Mouse (Mus musculus) gastrocnemius, postnatal 25 days (tissue): Measurements from ENCODE around the gene Rgs8. TPM values are rescaled to one million over a fixed set of nuclear protein-coding genes. Genes with fewer than 3 reads are reported as not detected.

ENCODE experiments used
- DNase-seq: peaks from one replicate; pipeline ENCODE4 v3.0.0; 2022
- total RNA-seq, 2 experiments: library from RNA; stranded (reverse); gene quantifications; 1 replicate in 1 of 2; 2 replicates in 1 of 2; pipeline ENCODE4 v1.2.3; 2021

The Rgs8 gene
- total RNA-seq, 2 experiments from 2014 or later, result 0.32 TPM; not detected in 1

DNA sequence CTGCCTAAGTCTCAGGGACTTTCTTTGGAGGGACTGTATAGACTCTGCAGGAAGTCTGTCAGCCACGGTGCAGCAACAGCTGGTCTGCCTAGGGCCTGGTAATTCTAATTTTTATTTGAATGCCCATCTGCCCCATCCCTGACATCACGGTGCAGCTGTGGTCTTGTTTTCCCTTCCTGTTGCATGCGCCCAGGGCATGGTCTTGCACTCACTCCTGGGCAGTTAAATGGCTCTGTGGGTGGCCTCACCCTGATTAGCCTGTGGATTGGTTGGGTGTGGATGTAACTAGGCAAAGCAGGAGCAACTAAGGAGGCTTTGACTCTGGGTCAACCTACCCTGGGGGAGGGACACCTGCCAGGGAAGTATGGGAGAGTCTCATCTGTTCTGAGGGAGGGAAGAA, 52.2 kb downstream of the Rgs8 start:
- no peak for DNase-seq

DNA sequence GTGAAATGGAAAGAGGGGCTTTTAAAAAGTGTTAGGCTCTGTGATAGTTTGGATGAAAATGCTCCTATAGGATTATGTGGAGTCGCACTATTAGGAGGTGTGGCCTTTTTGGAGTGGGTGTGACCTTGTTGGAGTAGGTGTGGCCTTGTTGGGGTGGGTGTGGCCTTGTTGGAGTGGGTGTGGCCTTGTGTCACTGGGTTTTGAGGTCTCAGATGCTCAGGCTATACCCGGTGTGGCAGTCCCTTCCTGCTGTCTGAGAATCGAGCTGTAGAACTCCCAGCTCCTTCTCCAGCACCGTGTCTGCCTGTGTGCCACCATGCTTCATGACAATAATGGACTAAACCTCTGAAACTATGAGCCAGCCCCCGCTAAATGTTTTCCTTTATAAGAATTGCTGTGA, 55.8 kb downstream of the Rgs8 start:
- no peak for DNase-seq

DNA sequence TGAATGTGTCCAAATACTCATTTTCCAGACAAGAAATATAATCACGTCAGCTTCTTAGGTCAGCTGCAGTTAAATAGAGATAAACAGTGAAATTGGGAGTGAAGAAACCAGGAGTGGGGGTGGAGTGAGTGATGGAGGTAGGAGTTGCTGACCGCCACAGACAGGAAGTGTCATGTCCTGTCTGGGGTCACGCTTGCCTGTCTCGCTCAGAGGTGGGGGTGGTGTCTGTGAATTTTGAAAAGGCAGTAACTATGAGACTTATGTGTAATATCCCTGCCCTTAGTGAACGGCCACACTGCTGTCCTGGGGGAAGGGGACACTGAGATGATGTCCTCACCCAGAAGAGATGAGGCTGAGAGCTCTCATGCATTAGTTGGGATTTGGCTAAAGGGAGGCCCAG, 56.6 kb downstream of the Rgs8 start:
- DNase-seq, result no peak

DNA sequence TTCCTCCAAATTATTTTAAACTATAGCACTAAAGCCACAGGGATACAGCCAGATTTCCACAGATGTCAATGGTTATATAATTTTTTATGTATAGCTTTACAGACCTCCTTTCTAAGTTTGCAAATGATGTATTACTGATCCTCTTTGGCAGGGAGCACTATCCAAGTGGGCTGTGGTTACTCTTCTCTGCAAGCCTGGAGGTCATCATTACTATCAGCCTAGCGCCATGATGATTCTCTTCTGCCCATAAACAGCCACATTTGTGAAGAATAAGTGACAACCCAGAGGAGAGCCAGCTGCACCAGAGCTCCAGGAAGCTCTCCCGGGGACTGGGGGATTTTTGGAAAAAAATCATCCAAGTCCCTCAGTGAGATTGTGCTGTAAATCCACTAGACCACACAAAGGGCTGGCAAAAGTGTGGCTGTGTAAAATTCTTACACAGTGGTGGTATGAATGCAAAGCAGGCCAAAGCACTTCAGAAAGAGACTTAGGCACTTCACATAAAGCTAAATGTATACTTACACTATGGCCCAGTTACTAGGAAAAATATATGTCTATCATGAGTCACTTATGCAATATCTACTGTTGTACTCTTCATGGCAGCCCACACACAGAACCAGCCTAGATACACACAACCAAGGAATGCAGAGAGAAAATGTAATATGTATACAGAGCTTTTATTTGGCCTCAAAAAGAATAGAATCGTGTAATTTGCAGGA, 58.9 kb downstream of the Rgs8 start:
- no peak for DNase-seq

DNA sequence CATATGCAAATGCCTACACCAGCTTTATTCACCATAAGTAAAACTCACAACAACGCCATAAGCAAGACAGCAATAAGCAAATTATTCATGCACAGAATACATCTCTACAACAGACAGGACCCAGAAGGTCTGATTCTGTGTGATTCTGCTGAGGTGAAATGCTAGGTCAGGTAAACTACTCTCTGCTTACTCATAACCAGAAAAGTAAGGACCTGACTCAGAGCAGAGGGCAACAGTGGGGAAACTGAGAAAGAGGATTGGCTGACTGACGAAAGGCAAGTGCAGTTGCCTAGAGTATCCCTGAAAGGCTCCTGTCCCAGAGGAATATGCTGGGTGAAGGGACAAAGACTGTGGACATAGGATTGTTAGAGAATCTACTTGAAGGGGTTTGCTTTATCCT, 59.8 kb downstream of the Rgs8 start:
- DNase-seq, result no peak

DNA sequence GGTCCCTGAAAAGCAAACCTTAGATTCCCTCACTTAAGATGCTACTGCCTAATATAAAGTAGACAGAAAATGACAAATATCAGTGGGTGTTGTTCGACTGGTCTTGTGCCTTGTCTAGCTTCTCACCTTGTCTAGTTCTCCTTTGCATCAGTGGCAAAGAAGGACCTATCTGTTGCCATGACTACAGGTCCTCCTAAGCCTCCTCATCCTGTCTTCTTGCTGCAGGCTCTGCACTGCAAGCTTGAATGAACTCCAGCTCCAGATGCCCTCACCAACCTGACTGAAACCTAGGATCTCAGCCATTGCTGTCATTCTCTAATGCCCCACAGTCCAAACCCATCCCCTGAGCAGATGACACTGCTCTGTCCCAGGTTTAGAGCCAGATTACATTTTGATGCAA, 65.2 kb downstream of the Rgs8 start:
- DNase-seq, result no peak

DNA sequence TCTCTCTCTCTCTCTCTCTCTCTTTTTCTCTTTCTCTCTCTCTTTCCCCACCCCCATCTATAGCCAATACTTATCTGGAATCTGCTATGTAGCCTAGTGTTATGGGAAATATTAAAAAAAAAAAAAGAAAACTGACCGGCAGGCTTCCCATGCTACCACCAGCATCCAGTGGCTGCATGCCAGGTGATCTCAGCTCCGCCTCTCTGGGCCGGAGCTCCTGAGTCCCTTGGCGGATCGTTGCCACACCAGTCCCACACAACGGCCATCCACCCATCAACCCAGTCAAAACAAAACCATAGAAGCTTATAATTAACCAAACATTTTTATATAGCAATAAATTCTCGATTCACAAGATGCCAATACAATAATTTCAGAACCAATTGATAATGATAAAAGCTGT, 68.1 kb downstream of the Rgs8 start:
- DNase-seq, result no peak

DNA sequence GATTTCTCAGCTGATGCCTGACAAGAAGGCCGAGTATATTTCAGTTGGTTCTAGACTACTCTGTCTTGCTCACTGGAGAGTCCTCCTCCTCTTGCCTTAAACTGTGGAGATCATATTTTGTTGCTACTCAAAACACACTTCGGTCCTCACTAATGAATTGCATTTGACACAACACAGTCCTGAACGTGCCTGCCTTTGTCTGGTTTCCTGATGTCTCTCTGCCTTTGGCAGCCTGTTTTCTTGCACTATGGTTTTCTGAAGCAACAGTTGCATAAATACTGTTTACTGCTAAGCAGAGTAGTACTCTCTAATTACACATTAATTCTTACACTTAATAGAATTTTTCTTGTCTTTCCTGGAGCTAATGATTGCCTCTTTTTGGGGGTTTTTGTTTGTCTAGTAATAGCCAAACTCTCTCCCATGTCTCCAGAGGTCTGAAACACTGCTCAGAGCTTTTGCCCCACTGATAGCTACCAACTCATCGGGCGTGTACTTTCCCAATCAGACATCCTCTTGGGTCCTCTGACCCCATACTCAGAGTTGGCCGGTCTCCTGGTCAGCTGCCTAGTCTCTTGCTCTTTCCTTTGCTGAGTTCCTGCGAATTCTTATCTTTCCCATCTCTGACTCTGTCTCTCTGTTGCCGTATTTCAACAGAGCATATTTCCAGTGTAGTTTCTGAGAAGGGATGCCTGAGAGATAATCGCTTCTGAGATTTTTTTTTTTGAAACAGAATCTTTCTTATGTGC, 68.9 kb downstream of the Rgs8 start:
- DNase-seq, result no peak

DNA sequence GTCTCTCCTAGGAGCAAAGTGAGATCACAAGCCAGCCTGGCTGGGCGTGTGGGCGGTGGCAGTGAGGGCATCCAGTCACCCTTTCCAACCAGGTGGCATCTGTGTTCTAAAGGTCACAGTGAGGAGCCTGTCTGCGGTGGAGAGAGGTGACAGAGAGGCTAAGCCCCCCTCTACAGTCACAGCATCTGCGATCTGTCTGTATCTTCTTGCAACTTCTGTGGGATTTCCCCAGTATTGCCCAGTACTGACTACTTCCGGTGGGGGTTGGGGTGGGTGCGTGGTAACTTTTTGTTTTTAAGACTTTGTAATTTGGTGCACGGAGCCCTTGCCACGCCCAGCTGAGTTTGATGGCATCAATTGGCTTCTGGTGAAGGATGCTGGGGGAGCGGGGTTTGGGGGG, 70.6 kb downstream of the Rgs8 start:
- no peak for DNase-seq

DNA sequence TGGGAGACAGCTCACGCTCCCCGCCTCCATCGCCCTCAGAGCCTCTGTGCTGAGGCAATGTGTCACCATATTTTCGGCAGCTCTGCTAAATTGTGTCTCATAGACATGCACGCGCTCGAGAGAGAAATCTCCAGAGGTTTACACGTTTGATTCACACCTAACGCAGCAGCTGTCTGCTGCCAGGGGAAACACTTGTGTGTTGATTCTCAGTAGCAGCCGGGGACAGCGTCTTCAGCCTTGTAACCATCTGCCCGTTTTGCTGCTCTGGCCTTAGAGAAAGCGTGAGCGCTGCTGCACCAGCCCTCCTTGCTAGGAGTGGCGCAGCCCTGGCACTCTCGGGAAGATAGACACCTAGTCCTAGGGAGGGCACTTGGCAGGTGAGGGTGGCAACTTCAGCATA, 73.8 kb downstream of the Rgs8 start:
- no peak for DNase-seq

DNA sequence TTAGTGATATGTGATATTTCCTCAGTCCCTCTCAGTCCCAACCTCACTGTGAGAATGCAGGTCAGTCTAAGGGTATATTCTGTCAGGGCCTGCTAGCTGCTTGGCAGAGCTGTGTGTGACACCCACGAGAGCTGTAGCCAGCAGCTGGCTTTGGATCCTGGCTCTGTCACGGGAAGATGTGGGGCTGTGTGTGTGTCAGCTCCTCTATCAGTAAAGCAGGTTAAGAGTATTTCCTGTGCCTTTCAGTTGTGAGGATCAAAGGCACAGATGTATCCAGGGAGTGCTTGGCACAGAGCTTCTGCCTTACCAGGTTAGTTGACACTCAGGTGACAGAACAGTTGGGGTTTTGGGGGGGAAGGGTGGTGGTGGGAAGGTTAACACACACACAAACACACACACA, 77.0 kb downstream of the Rgs8 start:
- DNase-seq, result no peak

DNA sequence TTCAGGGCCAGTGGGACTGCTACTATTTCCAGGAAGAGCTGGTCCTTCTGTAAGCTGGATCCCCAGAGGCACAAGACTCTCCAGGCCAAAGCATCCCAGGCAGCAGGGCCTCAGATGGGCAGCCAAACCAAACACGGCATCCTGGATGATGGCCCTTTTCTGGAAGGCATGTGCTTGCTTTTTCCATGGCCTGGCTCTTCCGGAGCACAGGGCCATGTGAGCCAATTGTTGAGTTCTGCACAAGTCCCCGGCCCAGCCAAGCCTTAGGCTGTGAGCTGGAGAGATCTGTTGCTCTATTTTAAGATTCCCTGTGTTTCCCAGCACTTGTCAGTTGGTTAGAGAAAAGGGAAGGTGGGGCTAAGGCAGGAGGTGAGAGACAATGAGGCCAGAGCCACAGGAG, 77.8 kb downstream of the Rgs8 start:
- DNase-seq, result peak; percentile 63

DNA sequence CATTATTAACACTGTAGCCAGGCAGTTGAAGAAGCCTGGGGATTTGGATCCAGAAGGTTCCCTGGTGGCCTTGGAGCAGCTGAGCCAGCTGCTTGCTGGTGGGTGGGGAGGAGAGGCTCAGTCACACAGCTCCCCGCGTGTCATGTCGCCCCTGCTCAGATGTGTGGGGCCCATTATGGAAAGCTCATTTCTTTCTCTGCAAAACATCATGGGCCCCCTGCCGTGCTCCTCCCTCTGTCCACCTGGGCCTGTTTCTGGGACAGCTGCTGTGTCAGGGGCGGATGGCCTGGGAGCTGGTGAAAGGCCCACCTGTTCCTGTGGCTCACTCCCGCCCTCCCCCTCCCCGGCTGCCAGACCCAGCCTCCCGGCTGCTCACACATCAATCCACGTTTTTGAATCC, 80.4 kb downstream of the Rgs8 start:
- DNase-seq, result no peak

DNA sequence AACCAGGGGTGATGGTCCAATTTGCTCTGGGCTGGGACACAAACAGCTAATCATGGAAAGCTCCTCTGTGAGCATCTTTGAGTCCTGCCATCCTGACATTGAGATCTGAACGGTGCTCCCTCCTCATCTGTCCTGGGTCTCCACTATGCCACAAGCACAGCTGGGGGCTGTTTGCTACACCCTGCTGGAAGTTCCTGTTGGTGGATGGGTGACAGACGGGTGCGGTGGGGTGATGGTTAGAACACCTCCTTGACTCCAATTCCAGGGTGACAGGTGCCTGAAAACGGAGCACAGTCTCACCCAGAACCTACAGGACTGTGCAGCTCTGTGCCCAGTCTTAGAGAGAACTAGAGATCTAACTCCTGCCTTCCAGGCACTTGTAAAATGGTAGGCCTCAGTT, 82.0 kb downstream of the Rgs8 start:
- no peak for DNase-seq

DNA sequence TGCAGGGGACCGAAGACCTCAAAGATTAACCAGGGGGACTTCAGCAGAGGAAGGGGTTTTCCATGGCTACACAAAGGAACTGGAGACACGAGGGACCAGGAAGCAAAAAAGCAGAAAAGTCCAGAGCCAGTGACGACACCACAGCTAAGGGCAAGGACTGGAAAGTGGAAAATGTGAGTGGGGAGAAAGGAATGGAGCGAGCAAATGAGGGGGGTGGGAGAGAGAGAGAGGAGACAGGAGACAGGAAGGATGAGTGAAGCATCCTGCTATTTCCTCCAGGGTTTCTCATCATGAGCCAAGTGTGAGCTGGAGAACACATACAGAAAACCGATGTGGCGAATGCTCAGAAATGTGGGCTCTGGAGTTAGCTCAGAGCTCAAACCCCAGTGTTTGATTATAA, 83.3 kb downstream of the Rgs8 start:
- no peak for DNase-seq

DNA sequence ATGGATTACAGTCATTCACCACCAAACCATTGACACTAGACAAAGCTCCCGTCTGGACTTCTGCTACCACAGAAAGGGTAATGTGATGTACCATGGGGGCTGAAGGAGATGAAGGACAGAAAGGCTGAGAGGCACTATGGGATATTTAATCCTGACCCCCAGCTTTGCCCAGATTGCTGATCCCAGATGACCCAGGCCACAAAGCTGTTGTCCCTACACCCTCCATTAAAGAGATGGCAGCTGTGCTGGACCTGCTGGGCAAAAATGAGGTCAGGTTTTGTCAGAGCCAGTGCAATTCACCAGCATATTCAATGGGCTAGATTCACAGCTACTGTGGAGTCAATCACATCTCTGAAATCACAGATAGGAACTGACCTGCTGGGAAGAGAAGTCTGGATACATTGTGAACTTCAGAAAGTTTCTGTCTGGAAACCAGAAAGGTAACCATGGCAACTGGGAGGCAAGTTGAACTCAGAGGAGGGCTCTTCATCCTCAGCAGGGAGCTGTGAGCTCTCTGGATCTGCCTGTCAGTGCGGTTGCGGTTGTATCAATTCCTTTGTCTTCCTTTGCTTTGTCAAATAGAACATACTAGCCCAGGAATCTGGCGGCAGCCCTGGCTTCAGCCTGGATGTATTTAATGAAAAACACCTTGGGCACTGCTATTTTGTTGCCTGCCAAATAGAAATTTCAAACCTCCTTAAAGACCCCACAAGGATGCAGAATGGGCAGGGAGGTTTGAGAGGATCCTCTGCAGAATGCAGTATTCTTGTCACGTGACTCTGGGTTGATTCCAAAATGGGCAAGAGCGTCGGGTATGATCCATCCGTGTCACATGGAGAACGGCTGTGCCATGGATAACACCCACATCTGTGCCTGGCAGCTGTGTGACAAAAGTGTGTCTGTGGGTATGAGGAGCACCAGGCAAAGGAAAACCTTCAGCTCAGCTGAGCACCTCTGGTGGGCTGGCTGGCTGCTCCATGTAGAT, 84.6 kb downstream of the Rgs8 start:
- no peak for DNase-seq

DNA sequence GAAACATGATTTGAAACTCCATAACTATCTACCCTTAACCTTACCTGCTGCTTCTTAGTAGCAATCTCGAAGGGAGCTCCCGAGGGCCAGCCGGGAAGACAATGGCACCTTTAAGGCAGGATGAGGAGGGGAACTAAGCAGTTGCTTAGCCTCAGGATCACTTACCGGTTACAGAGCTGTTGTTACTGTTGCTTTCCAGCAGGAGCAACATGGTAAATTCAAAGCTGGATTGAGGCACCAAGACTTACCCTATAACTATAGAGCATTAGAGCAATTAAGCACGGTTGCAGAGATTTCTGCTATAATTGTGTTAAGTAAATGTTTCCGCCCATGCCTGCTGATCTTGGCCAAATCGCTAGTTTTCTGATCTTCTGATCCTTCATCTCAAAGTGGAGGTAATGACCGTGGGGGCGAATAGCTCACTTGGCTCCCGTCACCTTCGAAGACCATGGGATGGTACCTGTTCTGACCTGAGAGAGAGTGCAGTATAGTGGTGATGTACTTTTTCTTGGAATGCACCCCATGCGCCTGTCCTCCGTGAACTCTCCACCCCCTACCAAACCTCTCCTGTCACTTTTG, 86.7 kb downstream of the Rgs8 start:
- no peak for DNase-seq

DNA sequence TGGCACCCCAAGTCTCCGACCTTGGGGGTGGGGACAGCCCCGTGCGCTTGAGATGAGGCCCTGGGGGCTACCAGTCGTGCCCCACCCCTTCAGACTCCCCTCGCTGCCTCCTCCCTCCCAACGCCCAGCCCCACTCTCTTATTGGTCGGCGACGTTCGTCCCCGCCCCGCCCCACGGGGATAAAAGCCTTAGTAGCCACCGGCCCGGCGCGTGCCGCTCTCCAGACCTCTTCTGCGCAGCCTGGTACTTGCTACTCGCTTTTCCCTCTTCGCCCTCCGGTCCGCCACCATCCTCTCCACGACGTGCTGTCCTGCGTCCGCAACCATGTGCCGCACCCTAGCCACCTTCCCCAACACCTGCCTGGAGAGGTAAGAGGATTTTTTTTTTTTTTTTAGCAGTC, 87.3 kb downstream of the Rgs8 start, which contains the start of gene Rgs16:
Gene Rgs16, plus strand, starts transcription at position 205 of the 400 bp plus-strand sequence.
- DNase-seq, result peak; percentile 80

DNA sequence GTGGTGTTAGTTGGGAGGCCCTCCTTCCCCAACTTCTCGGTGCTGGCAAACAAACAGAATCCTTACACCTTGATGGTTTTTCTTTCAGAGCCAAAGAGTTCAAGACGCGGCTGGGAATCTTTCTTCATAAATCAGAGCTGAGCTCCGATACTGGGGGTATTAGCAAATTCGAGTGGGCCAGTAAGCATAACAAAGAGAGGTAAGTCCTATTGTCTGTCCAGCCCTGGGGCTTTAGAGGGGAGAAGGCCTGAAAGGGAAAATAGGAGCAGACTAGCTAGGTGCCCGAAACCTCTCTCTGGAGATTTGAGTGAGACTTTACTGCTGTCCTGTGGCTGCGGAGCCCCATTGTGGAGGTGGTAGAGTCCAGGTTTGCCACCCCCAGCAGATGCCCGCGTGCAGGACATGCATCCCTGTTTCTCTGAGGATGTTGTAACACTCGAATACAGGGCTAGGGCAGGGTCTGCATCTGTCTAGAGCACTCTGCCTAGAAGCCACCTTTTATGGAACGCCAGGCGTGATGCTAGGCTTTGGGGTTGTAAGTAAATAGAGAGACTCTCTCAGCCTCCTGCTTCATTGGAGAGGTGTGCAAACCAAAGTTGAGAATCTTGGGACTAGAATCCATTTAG, 88.1 kb downstream of the Rgs8 start:
- no peak for DNase-seq

DNA sequence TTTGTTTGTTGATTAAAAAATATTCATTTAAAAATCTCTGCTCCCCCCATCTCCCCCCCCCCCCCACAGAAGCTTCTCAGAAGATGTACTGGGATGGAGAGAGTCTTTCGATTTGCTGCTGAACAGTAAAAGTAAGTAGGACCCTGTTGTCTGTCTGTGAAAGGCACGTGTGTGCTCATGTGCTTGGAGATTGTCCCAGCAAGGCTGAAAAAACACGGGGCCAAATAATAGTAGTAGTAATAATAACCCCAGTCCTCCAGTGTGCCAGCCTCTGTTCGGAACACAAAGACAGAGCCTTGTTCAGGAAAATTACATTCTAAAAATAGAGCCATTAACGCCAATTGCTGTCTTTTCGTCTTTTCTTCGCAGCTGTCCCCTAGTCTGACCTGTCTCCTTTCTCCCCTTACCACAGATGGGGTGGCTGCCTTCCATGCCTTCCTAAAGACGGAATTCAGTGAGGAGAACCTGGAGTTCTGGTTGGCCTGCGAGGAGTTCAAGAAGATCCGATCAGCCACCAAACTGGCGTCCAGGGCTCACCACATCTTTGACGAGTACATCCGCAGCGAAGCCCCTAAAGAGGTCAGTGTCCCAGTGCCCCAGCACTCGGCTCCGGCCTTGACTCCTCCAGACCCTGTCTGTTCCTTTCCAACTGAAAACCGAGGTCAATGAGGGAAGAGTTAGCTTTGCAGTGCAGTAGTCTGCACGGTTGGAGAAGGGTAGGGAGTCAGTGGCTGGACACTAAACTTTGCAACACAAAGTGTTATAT, 88.9 kb downstream of the Rgs8 start:
- DNase-seq, result no peak
